Mouse (Mus musculus): ENCODE data around the gene Iqgap2. TPM values are rescaled to one million over a fixed set of nuclear protein-coding genes. Genes with fewer than 3 reads are reported as not detected.

The Iqgap2 gene
- polyA plus RNA-seq (2017; shearing (Covaris generic)) = 13.5 TPM

GRCm38 (mm10) chr13:95891491-95891925, at the start of gene Iqgap2:
Gene Iqgap2, minus strand, starts transcription at chr13:95891922.

DNA sequence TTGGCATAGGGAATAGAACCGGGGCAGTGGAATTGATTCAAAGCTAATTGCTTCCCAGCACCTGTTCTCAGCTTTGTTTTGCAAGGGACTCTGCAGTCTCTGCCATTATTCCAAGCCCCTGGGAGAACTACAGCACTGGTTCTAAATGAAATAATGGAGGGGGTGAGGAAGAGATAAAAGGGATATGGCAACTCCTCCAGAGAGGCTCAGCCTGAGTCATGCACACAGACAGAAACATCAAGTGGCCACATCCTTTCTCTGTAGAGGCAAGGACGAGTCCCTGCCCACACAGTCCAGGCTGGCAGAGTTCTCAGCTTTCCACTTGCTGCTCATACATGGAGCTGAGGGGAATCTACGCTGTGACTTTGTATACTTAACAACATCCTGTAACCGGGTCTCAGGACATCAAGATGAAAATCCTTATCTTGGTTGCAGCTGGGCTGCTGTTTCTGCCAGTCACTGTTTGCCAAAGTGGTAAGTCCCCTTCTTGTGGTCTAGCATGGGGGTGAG, 195.0 kb downstream of the Iqgap2 start, which contains the start of gene F2rl2:
TSS of gene F2rl2 (plus strand) at position 200 of the 510 bp plus-strand sequence.

GRCm38 (mm10) chr13:95618309-95618712, 273.4 kb downstream of the Iqgap2 start, which contains the start of gene F2r:
Gene F2r, minus strand, starts transcription at chr13:95618487.

Other genes with a start within 250 kb of the Iqgap2 start
- gene F2rl2, start 195.1 kb downstream of the Iqgap2 start, polyA plus RNA-seq (2017; shearing (Covaris generic)) = 3.2 TPM
- 23.2 TPM for gene Gm20075, start 189.5 kb upstream of the Iqgap2 start, polyA plus RNA-seq (2017; shearing (Covaris generic))
- not detected for gene Gm17190, start 190.1 kb upstream of the Iqgap2 start, polyA plus RNA-seq (2017; shearing (Covaris generic))
- gene Sv2c, start 240.7 kb upstream of the Iqgap2 start, polyA plus RNA-seq (2017; shearing (Covaris generic)) = 4.2 TPM